Mouse (Mus musculus): Measurements from ENCODE around the gene Pklr.

DNA sequence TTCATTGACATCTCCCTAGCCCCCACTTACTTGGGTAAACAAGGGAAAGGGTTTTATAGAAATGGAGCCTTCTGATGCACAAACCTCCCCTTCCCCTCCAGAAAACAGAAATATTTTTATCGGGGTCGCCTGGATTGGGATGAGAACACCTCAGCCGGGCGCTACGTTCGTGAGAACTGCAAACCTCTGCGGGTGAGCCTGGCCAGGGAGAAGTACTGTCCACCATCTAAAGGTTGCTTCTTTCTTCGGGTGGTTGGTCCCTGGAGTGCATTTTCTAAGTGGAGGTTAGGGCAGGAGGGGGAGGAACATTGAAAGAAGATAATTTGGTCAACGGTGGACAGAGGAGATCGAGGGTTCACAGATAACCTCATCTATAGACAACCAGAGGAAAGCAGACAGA, 39.6 kb downstream of the Pklr start:
- TF ChIP-seq POLR2A (IDR thresholded peaks at IDR 0.05; ENCODE audit: control insufficient read depth in 1 of 2, insufficient read depth in 1 of 2, low read depth in 1 of 2, low read length in 2 of 2, poor library complexity in 1 of 2) = no peak
- no peak for TF ChIP-seq RAD21 (IDR thresholded peaks at IDR 0.05; ENCODE audit: low read depth, low read length)
- no peak for TF ChIP-seq USF1 (IDR thresholded peaks at IDR 0.05; ENCODE audit: low read depth, low read length)
- no peak for TF ChIP-seq EP300 (IDR thresholded peaks at IDR 0.05; ENCODE audit: low read depth in 1 of 2, low read length in 2 of 2)
- no peak for TF ChIP-seq CHD2 (IDR thresholded peaks at IDR 0.05; ENCODE audit: low read length)
- TF ChIP-seq CTCF (IDR thresholded peaks at IDR 0.05 in 2 of 3, conservative IDR thresholded peaks at IDR 0.05 in 1 of 3; ENCODE audit: control insufficient read depth in 1 of 3, insufficient read depth in 1 of 3, low read depth in 2 of 3, low read length in 3 of 3, poor library complexity in 1 of 3, severe bottlenecking in 1 of 3) = no peak
- no peak for TF ChIP-seq ZNF384 (IDR thresholded peaks at IDR 0.05; ENCODE audit: low read depth, low read length)
- no peak for TF ChIP-seq TAL1 (IDR thresholded peaks at IDR 0.05; ENCODE audit: low read length)
- TF ChIP-seq HCFC1 (IDR thresholded peaks at IDR 0.05; ENCODE audit: low read depth, low read length) = no peak
- TF ChIP-seq ZKSCAN1 (IDR thresholded peaks at IDR 0.05; ENCODE audit: low read depth, low read length) = no peak

Measured in MEL (cell line).